Mouse (Mus musculus) MEL (cell line): Measurements from ENCODE around the gene Lag3. TPM values are rescaled to one million over a fixed set of nuclear protein-coding genes. Genes with fewer than 3 reads are reported as not detected.

ENCODE experiments used
- DNase-seq: peaks from one replicate; pipeline ENCODE4 v3.0.0; 2011; ENCODE audit warnings: low read depth, low spot score
- H3K27ac ChIP-seq: 2 replicates; pipeline ENCODE4 v1.5.1; 2012; ENCODE audit warnings: low read depth, mild to moderate bottlenecking, control low read depth, low read length, moderate library complexity; ENCODE audit not compliant: control insufficient read depth
- H3K27me3 ChIP-seq, 2 experiments: fragments of 150-350 bp in 1 of 2; sonication (generic) in 1 of 2; 2 replicates each; pipeline ENCODE4 v1.6.1; 2012; ENCODE audit warnings: low read length in 2 of 2, mild to moderate bottlenecking in 2 of 2, improper control_type of control experiment in 1 of 2, moderate library complexity in 1 of 2; ENCODE audit not compliant: insufficient read depth in 2 of 2, control insufficient read depth in 1 of 2
- H3K36me3 ChIP-seq, 2 experiments: 2 replicates each; pipeline ENCODE4 v1.6.1; 2012 to 2014; ENCODE audit warnings: low read length in 2 of 2, improper control_type of control experiment in 1 of 2, inconsistent platforms in 1 of 2, mild to moderate bottlenecking in 1 of 2; ENCODE audit not compliant: insufficient read depth in 2 of 2, control insufficient read depth in 1 of 2
- H3K4me1 ChIP-seq, 2 experiments: fragments of 150-350 bp in 1 of 2; sonication (generic) in 1 of 2; 2 replicates each; pipeline ENCODE4 v1.6.1; 2012; ENCODE audit warnings: low read length in 2 of 2, improper control_type of control experiment in 1 of 2, mild to moderate bottlenecking in 1 of 2; ENCODE audit not compliant: insufficient read depth in 2 of 2, control insufficient read depth in 1 of 2
- H3K4me3 ChIP-seq, 2 experiments: fragments of 150-350 bp in 1 of 2; sonication (generic) in 1 of 2; 2 replicates each; pipeline ENCODE4 v1.5.1; 2012; ENCODE audit warnings: low read depth in 2 of 2, low read length in 2 of 2, mild to moderate bottlenecking in 2 of 2, moderate library complexity in 2 of 2, control low read depth in 1 of 2, improper control_type of control experiment in 1 of 2; ENCODE audit not compliant: control insufficient read depth in 1 of 2, insufficient read depth in 1 of 2
- H3K79me2 ChIP-seq: 2 replicates; pipeline ENCODE4 v1.6.1; 2012; ENCODE audit warnings: mild to moderate bottlenecking, low read length, moderate library complexity; ENCODE audit not compliant: control insufficient read depth, poor library complexity, insufficient read depth
- H3K9ac ChIP-seq: 2 replicates; pipeline ENCODE4 v1.6.1; 2012; ENCODE audit warnings: low read depth, mild to moderate bottlenecking, control low read depth, low read length, moderate library complexity; ENCODE audit not compliant: control insufficient read depth, poor library complexity, severe bottlenecking
- H3K9me3 ChIP-seq: fragments of 150-350 bp; sonication (generic); replicated peaks from 2 replicates; pipeline ENCODE4 v1.6.1; 2012; ENCODE audit warnings: mild to moderate bottlenecking, low read length, improper control_type of control experiment, moderate library complexity; ENCODE audit not compliant: insufficient read depth
- BHLHE40 ChIP-seq: IDR thresholded peaks from 2 replicates; pipeline ENCODE4 v1.6.1; 2012; ENCODE audit warnings: low read depth, mild to moderate bottlenecking, inconsistent platforms, low read length, improper control_type of control experiment, borderline replicate concordance
- ELF1 ChIP-seq: IDR thresholded peaks from 2 replicates; pipeline ENCODE4 v1.6.1; 2014; ENCODE audit warnings: low read depth, mild to moderate bottlenecking, inconsistent platforms, low read length, improper control_type of control experiment, moderate library complexity
- GATA1 ChIP-seq: IDR thresholded peaks from 2 replicates; pipeline ENCODE4 v1.6.1; 2011; ENCODE audit warnings: low read depth, low read length, improper control_type of control experiment
- HCFC1 ChIP-seq: IDR thresholded peaks from 2 replicates; pipeline ENCODE4 v1.6.1; 2012; ENCODE audit warnings: low read depth, mild to moderate bottlenecking, inconsistent platforms, low read length, improper control_type of control experiment, moderate library complexity
- JUND ChIP-seq: IDR thresholded peaks from 2 replicates; pipeline ENCODE4 v1.6.1; 2011; ENCODE audit warnings: low read depth, mild to moderate bottlenecking, improper control_type of control experiment, low read length
- MAFK ChIP-seq: IDR thresholded peaks from 2 replicates; pipeline ENCODE4 v1.6.1; 2011; ENCODE audit warnings: low read depth, mild to moderate bottlenecking, low read length, improper control_type of control experiment, borderline replicate concordance
- MYB ChIP-seq: IDR thresholded peaks from 2 replicates; pipeline ENCODE4 v1.6.1; 2011; ENCODE audit warnings: mild to moderate bottlenecking, low read depth, low read length, improper control_type of control experiment
- NELFE ChIP-seq: IDR thresholded peaks from 2 replicates; pipeline ENCODE4 v1.6.1; 2011; ENCODE audit warnings: low read depth, low read length, improper control_type of control experiment
- NRF1 ChIP-seq: IDR thresholded peaks from 2 replicates; pipeline ENCODE4 v1.6.1; 2014; ENCODE audit warnings: low read depth, mild to moderate bottlenecking, inconsistent platforms, low read length, improper control_type of control experiment, moderate library complexity; ENCODE audit not compliant: poor library complexity, insufficient read depth, severe bottlenecking
- POLR2AphosphoS2 ChIP-seq: IDR thresholded peaks from 2 replicates; pipeline ENCODE4 v1.6.1; 2011; ENCODE audit warnings: low read length, improper control_type of control experiment
- POLR2AphosphoS5 ChIP-seq: IDR thresholded peaks from 2 replicates; pipeline ENCODE4 v1.6.1; 2012; ENCODE audit warnings: low read depth, borderline replicate concordance, mild to moderate bottlenecking, inconsistent platforms, low read length, moderate library complexity, mixed read lengths
- TAL1 ChIP-seq: IDR thresholded peaks from 2 replicates; pipeline ENCODE4 v1.6.1; 2012; ENCODE audit warnings: mild to moderate bottlenecking, inconsistent platforms, low read length, moderate library complexity, mixed read lengths
- TBP ChIP-seq: IDR thresholded peaks from 2 replicates; pipeline ENCODE4 v1.8.0; 2011; ENCODE audit warnings: low read depth, low read length, improper control_type of control experiment
- TCF12 ChIP-seq: IDR thresholded peaks from 2 replicates; pipeline ENCODE4 v1.6.1; 2014; ENCODE audit warnings: low read depth, mild to moderate bottlenecking, inconsistent platforms, low read length, improper control_type of control experiment, moderate library complexity
- UBTF ChIP-seq: IDR thresholded peaks from 2 replicates; pipeline ENCODE4 v1.6.1; 2012; ENCODE audit warnings: low read depth, mild to moderate bottlenecking, inconsistent platforms, low read length, improper control_type of control experiment, moderate library complexity, borderline replicate concordance; ENCODE audit not compliant: insufficient read depth
- ZC3H11A ChIP-seq: IDR thresholded peaks from 2 replicates; pipeline ENCODE4 v1.6.1; 2012; ENCODE audit warnings: low read depth, mild to moderate bottlenecking, inconsistent platforms, low read length, improper control_type of control experiment
- ZNF384 ChIP-seq: IDR thresholded peaks from 2 replicates; pipeline ENCODE4 v1.6.1; 2012; ENCODE audit warnings: low read depth, mild to moderate bottlenecking, inconsistent platforms, low read length, improper control_type of control experiment
- polyA plus RNA-seq, 2 experiments: library from polyadenylated mRNA; stranded (reverse) in 1 of 2; unstranded in 1 of 2; fragments of >175 nt in 1 of 2; fragments of >200 nt in 1 of 2; gene quantifications; 2 replicates each; pipeline versions ENCODE4 v1.2.1 to v1.2.4; 2012; ENCODE audit warnings: low replicate concordance in 2 of 2, low read depth in 1 of 2; ENCODE audit not compliant: insufficient read length in 2 of 2, insufficient read depth in 1 of 2, missing spikeins in 1 of 2
- total RNA-seq: library from RNA; depleted of rRNA; stranded (reverse); fragments of 300-350 nt; gene quantifications from 2 replicates; pipeline ENCODE4 v1.2.3, GENCODE M21; 2012

Gene Lag3
- total and polyA plus RNA-seq, 3 experiments = 0.35 to 1.3 TPM; not detected in 1

DNA sequence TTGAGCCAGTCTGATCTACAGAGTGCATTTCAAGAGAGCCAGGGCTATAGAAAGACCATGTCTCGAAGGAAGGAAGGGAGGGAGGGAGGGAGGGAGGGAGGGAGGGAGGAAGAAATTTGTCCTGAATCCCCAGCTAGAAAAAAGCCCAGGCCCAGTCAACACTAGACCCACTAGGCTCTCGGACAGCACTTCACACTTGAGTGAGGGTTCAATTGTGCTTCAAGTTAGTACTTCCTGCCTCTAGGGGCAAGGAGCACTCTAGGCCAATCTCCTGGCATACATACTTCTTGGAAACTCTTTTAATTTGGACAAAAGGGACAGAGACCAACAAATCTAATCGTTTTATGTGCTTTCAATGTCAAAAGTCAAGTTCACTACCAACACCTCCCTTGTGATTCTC, 46.6 kb upstream of the Lag3 start:
- Histone ChIP-seq H3K4me1 (no peaks in the 10 kb centered on the region), H3K36me3 (peaks cover 0 to 3% of the 10 kb centered on the region in 2 experiments; a peak in 2 of 4 replicates), H3K79me2 (peaks cover under 1% of the 10 kb centered on the region; the same call in 1 of the 2 replicates), H3K9me3 (no peaks in the 10 kb centered on the region), H3K27me3 (no peaks in the 10 kb centered on the region), H3K9ac (no peak overlapping the region), H3K27ac (no peak overlapping the region), H3K4me3 (no peak overlapping the region)
- no peak for DNase-seq
- TF ChIP-seq GATA1 (no peak), POLR2AphosphoS2 (0 out of 2 replicates have a peak, but pooled peaks have one; percentile 30)

GRCm38 (mm10) chr6:124955212-124955611, 43.7 kb upstream of the Lag3 start:
- no peaks in the 10 kb centered on the region for H3K27me3 ChIP-seq
- no peaks in the 10 kb centered on the region for H3K4me1 ChIP-seq
- no peak for DNase-seq
- TF ChIP-seq UBTF = no peak
- no peak for TF ChIP-seq JUND
- TF ChIP-seq BHLHE40 = no peak
- no peak for TF ChIP-seq TCF12
- no peak for TF ChIP-seq TBP
- no peak for TF ChIP-seq ZC3H11A
- TF ChIP-seq ELF1 = no peak
- TF ChIP-seq NRF1 = no peak
- no peak for TF ChIP-seq POLR2AphosphoS5
- no peak for TF ChIP-seq MYB
- TF ChIP-seq ZNF384 = no peak
- no peak for TF ChIP-seq HCFC1
- no peak for TF ChIP-seq NELFE
- no peak for TF ChIP-seq POLR2AphosphoS2
- TF ChIP-seq MAFK = no peak
- no peak for TF ChIP-seq GATA1
- no peak for TF ChIP-seq TAL1
- H3K9ac ChIP-seq = no peak overlapping the region
- no peaks in the 10 kb centered on the region for H3K79me2 ChIP-seq
- no peaks in the 10 kb centered on the region for H3K9me3 ChIP-seq
- H3K36me3 ChIP-seq = peaks cover 0 to 2% of the 10 kb centered on the region in 2 experiments; a peak in 2 of 4 replicates
- H3K27ac ChIP-seq = no peak overlapping the region
- H3K4me3 ChIP-seq = no peak overlapping the region
